Mouse (Mus musculus) stomach, postnatal 0 days (tissue): Measurements from ENCODE around the gene Mapkapk5.

Experiments used
- CTCF ChIP-seq: IDR thresholded peaks from 2 replicates; pipeline ENCODE4 v1.5.1; 2016; ENCODE audit warnings: antibody characterized with exemption, low read depth, mild to moderate bottlenecking, moderate library complexity
- EP300 ChIP-seq: optimal IDR thresholded peaks from 2 replicates; pipeline ENCODE3; 2016; ENCODE audit warnings: antibody characterized with exemption

DNA sequence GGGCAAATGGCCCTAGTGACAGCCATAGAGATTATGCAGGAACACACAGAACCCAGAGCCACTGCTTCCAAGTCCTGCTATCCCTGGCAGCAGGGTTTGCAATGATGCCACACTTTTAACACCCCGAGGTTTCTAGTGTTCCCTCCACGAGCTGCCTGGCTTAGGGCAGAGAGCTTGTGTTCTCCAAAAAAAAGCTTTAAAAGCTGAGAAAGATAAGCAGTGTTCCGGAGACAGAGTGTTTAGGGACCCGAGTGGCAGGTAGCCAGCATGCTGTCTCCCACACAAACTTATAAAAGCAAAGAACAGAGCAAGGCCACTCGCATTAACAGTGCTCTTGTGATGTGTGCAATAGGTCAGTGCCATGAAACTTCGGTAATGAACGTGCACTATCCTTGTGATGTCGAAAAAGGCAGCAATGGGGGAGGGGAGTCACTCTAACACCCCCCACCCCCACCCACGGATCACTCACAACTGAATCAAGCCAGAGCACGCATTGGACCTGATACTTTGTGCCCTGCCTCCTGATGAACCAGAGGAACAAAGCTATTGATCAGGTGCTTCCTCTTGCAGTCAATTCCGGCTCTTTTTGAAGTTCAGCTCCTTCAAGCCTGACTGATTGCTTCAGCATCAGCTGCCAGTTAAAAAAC lies 45.8 kb upstream of the Mapkapk5 start:
- TF ChIP-seq CTCF, result no peak
- TF ChIP-seq EP300, result no peak
